Mouse (Mus musculus): ENCODE measurements at regions not wholly inside any gene's neighbourhood (a gene's known extent, or its start where the extent isn't known, plus 50 kb on each side); places are given as distances from the start of the nearest gene placed in this dataset.
A peak's percentile ranks its signal among the peaks of the same experiment; 100 is the strongest.

- no peak for ATAC-seq (replicated peaks; ENCODE audit: poor library complexity, severe bottlenecking)
These were observed 109.4 kb upstream of the Ankrd1 start for GRCm38 (mm10) chr19:36229315-36229714.

- ATAC-seq (replicated peaks; ENCODE audit: poor library complexity, severe bottlenecking): no peak
These were observed 110.0 kb upstream of the Ankrd1 start for GRCm38 (mm10) chr19:36229941-36230340.

DNA sequence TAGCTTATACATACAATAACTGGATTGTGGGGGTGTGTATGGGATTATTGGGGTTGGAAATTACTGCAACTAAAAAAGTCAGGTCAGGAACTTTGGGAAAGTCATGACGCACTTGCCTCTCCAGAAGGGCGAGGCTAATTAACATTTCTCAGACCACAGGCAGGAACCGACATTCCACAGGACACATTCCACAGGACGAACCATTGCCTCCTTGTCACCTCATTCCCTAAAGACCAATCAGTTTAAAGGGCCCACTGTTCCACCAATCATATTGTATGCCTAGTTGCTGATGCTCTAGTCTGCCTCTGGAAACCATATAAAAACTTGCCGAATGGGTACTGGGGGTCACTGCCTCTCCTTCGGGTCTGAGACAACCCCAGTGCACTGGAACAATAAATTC is 113.0 kb upstream of the Pcgf5 start:
- ATAC-seq (replicated peaks; ENCODE audit: poor library complexity, severe bottlenecking): no peak

DNA sequence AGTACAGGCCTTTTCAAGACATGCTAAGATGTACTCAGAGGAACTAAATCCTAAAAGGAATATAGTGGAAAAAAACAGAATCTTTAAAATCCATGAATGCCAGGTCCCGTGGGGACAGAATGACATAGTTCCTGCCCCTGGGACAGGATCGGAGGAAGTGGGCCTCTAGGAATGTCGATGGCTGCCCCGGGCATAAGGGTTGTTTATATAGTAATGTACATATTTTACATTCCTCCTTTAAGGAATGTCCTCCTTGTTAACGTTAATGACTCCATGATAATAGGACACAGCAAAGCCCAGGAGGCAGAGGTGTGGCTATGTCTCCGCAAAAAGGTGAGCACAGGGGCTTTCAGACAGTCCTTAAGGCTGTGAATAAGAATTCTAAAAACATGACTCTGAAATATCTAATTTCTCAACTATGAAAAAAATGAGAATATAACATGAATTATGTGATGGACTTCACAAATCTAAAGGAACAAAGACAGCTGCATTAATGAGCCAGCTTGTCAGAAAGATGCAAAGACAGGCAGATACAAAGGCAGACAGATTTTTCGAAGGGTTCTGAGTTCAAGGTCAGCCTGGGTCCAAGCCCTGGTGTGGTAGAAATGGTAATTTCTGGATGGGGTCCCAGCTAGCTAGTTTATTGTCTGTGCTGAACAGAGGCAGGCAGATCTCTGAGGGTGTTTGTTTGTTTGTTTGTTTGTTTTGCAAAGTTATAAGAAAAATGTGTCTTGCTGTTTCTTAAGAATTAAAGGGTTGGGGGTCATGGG is 111.3 kb upstream of the Pcgf5 start:
- ATAC-seq (replicated peaks; ENCODE audit: poor library complexity, severe bottlenecking): no peak

DNA sequence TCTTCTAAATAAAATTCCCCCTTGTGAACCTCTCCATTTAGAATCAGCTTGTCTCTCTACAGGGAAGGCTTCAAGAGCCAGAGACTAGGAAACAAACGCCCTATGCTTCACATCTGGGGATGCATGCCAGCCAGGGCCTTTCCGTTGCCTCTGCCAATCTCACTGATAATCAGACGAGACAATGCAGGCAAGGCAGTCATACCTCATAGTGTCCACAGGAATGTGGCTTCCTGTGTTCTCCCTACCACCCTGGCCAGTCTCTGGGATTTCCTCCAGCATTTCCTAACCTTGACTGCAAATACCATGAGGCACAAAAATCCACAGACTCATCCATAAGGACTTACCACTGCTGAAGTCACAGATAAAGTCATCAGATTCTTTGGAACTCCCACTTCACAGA is 110.4 kb upstream of the Pcgf5 start:
- ATAC-seq (replicated peaks; ENCODE audit: poor library complexity, severe bottlenecking): no peak

GRCm38 (mm10) chr19:36238536-36238935 is 109.6 kb upstream of the Pcgf5 start:
- peak; percentile 62; the same call in 1 of the 2 replicates for ATAC-seq (replicated peaks; ENCODE audit: poor library complexity, severe bottlenecking)

- ATAC-seq (replicated peaks; ENCODE audit: poor library complexity, severe bottlenecking): no peak
These were observed 105.7 kb upstream of the Pcgf5 start for GRCm38 (mm10) chr19:36242396-36242795.

- peak; percentile 82 for ATAC-seq (replicated peaks; ENCODE audit: poor library complexity, severe bottlenecking)
These were observed 105.2 kb upstream of the Pcgf5 start for GRCm38 (mm10) chr19:36242946-36243345.

- ATAC-seq (replicated peaks; ENCODE audit: poor library complexity, severe bottlenecking): peak; percentile 62
These were observed 95.6 kb upstream of the Pcgf5 start for GRCm38 (mm10) chr19:36252522-36252921.

DNA sequence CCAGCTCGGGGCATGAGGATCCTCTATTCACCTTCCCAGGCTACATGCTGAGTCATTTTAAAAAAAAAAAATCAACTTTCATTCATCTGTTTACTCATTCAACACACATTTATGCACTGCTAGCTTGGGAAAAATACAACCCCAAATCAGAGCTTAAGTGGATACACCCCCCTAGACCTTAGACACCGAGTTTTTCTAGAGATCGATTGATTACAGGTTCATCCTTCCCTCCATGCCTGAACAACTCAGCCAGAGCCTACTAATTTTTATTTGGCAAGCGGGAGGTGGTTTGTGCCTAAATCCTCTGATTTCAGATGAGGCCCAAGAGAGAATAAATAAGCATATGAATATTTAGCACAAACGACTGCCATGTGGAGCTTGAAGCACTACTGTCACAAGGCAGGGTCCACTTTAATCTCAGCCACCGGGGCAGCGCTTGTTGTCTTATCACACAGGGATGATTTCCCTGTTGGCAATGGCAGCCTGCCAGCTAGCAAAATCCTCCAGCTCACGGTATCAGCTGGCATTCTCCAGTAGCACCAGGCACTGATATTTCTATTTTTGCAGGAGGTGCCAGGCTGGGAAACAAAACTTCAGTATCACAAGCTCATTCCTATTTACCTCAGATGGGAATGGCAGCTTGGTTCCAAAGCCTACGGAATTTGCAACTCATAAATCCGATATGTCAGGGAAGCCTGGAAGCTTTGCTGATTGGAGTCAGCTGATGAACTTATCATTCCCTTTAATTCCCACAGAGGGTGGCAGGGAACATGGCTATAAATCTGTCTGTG is 90.2 kb upstream of the Pcgf5 start:
- ATAC-seq (replicated peaks; ENCODE audit: poor library complexity, severe bottlenecking): no peak

DNA sequence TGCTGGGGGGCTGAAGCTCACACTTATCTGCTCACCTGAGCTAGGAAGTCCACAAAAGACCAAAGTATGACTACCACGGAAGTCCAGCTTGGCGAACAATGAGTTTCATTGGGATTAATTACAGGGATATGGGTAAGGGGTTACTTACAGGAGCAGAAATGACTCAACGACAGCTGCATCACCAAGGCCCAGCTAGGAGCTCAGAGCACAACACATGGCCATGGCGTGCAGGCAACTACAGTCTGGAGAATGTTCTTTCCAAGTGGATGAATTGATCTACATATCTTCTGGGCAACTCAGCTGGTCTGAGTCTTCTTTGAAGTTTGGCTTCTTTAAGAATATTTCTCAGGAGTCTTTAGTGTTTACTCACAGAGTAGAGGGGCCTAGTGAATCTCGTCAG is 86.3 kb upstream of the Pcgf5 start:
- ATAC-seq (replicated peaks; ENCODE audit: poor library complexity, severe bottlenecking): no peak

- ATAC-seq (replicated peaks; ENCODE audit: poor library complexity, severe bottlenecking): no peak
These were observed 84.2 kb upstream of the Pcgf5 start for GRCm38 (mm10) chr19:36263923-36264322.

DNA sequence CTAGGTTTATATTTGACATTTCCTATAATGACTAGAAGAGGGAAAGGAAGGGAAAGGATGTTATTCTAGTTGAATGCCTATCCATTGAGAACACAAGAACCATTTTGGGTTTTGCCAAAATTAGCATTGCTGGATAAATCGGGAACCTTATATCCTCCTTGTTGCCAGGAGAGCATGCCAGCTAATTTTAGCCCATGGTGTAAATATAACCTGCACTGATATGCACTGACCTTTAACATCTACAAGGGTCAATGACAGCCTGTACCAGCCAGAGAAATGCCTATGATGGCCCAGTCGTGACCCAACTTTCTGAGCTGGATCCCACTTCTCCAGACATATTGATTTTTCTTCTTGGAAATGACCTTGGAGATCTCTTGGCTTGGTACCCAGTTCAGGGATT is 83.7 kb upstream of the Pcgf5 start:
- ATAC-seq (replicated peaks; ENCODE audit: poor library complexity, severe bottlenecking): no peak

DNA sequence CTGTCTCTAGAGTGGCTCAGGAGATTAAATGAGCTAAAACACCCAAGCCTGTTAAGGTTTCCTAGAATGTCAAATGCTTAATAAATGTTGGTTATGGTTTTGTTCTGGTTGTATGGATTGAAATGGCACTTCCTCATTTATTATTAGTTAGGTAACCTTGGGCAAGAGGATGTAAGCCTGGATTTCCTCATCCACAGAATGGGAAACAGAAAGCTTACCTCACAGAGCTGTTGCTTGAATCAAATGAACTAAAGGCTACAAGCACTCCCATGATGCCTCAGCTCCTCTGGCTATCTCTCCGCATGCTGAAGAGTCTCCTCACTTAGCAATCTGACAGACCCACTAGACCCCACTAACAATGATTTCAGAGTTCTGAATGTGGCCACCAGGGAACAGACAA is 82.8 kb upstream of the Pcgf5 start:
- peak; percentile 88 for ATAC-seq (replicated peaks; ENCODE audit: poor library complexity, severe bottlenecking)

- ATAC-seq (replicated peaks; ENCODE audit: poor library complexity, severe bottlenecking): peak; percentile 91
These were observed 81.8 kb upstream of the Pcgf5 start for GRCm38 (mm10) chr19:36266346-36266745.

- ATAC-seq (replicated peaks; ENCODE audit: poor library complexity, severe bottlenecking): peak; percentile 99
These were observed 74.6 kb upstream of the Pcgf5 start for GRCm38 (mm10) chr19:36273466-36273865.

DNA sequence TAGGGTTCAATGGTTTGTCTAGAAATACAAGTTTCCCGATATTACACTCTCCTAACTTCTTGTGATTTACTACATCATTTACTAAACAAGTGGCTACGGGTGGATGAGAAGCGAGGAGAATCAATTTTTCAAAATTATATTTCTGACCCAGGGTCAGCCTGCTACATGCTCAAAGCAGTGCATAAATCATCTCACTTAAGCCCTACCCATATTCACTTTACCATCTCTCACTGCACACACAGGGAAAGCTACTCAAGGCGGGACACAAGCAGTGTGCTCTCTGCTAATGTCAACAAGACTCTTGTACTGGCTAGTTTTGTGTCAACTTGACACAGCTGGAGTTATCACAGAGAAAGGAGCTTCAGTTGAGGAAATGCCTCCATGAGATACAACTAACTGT is 62.6 kb upstream of the Pcgf5 start:
- no peak for ATAC-seq (replicated peaks; ENCODE audit: poor library complexity, severe bottlenecking)

GRCm38 (mm10) chr19:36290778-36291177 is 57.3 kb upstream of the Pcgf5 start:
- no peak for ATAC-seq (replicated peaks; ENCODE audit: poor library complexity, severe bottlenecking)

GRCm38 (mm10) chr19:36293177-36293969 is 54.7 kb upstream of the Pcgf5 start:
- ATAC-seq (replicated peaks; ENCODE audit: poor library complexity, severe bottlenecking): no peak
